8 mouse cellular contexts compared by ENCODE assay signal in genomic region chr11:83292251-83292587, GRCm38 (mm10). TPM values are rescaled to one million over a fixed set of nuclear protein-coding genes. Genes with fewer than 3 reads are reported as not detected.
DNase-seq lines count a peak whose midpoint lies in the region; ATAC-seq and TF ChIP-seq lines count a peak whose summit lies in the region.

No protein-coding gene starts in this region.

- H3K27ac ChIP-seq in liver, adult 2 months (replicated peaks; ENCODE audit: insufficient read depth, low read depth, low read length): no peak overlapping the region
- no peak overlapping the region for H3K27ac ChIP-seq in cortical plate, adult 2 months (ENCODE audit: insufficient read depth, low read length)
- H3K27ac ChIP-seq in hindbrain, embryonic 16.5 days (ENCODE audit: low read depth, low read length): peak overlapping the region; percentile 61; the same call in 1 of the 2 replicates

- H3K4me3 ChIP-seq in liver, adult 2 months (ENCODE audit: insufficient read depth, low read depth, low read length): peak overlapping the region; percentile 63
- peak overlapping the region; percentile 68 for H3K4me3 ChIP-seq in cortical plate, adult 2 months (ENCODE audit: insufficient read depth, low read length)
- peak overlapping the region; percentile 60 for H3K4me3 ChIP-seq in hindbrain, embryonic 16.5 days (ENCODE audit: low read length)
- H3K4me3 ChIP-seq in myocyte: peak overlapping the region; percentile 82

- peaks cover 2% of the 10 kb centered on the region; the same call in 1 of the 2 replicates for H3K79me2 ChIP-seq in liver, adult 2 months (ENCODE audit: control insufficient read depth, insufficient read depth, low read length)
- H3K79me2 ChIP-seq in myocyte (ENCODE audit: control insufficient read depth, insufficient read depth): peaks cover 27% of the 10 kb centered on the region

- no peak for DNase-seq in liver, adult 2 months (ENCODE audit: extremely low read depth, low read depth, low spot score)
- no peak for DNase-seq in liver
- DNase-seq in ovary, postnatal 10 days (ENCODE audit: low spot score): no peak
- DNase-seq in urinary bladder, postnatal 36 days (ENCODE audit: low spot score in 2 of 2): no peak
- no peak for DNase-seq in right cerebral cortex, adult 18-20 months

- TF ChIP-seq POLR2A in liver, adult 2 months (IDR thresholded peaks at IDR 0.05; ENCODE audit: extremely low read depth, insufficient read depth, low read length): no peak
- TF ChIP-seq POLR2A in cortical plate, adult 2 months (IDR thresholded peaks at IDR 0.05; ENCODE audit: extremely low read depth, insufficient read depth, low read length): no peak
- TF ChIP-seq POLR2A in myocyte (IDR thresholded peaks at IDR 0.05; ENCODE audit: insufficient read length, low read depth): no peak

- H3K4me2 ChIP-seq in hindbrain, embryonic 16.5 days (ENCODE audit: low read length): peak overlapping the region; percentile 95
- peak overlapping the region; percentile 87 for H3K4me2 ChIP-seq in myocyte (ENCODE audit: low read depth)

- H3K4me1 ChIP-seq in liver, adult 2 months (ENCODE audit: control insufficient read depth, insufficient read depth, low read length): no peaks in the 10 kb centered on the region; the same call in none of the 2 replicates
- peaks cover 3% of the 10 kb centered on the region; the same call in 1 of the 2 replicates for H3K4me1 ChIP-seq in cortical plate, adult 2 months (ENCODE audit: control insufficient read depth, insufficient read depth, low read length)
- H3K4me1 ChIP-seq in hindbrain, embryonic 16.5 days (ENCODE audit: control insufficient read depth, insufficient read depth, low read depth, low read length): peaks cover 33% of the 10 kb centered on the region

- H3K9ac ChIP-seq in liver, adult 2 months (ENCODE audit: low read depth, low read length): peak overlapping the region; percentile 60
- peak overlapping the region; percentile 76 for H3K9ac ChIP-seq in hindbrain, embryonic 16.5 days (ENCODE audit: low read depth, low read length)

- H3K27me3 ChIP-seq in liver, adult 2 months (ENCODE audit: control insufficient read depth, insufficient read depth, low read length): no peaks in the 10 kb centered on the region
- no peaks in the 10 kb centered on the region for H3K27me3 ChIP-seq in hindbrain, embryonic 16.5 days (replicated peaks; ENCODE audit: control insufficient read depth, insufficient read depth, low read length)
- H3K27me3 ChIP-seq in myocyte (ENCODE audit: control insufficient read depth, insufficient read depth, insufficient read length): no peaks in the 10 kb centered on the region

- no peak overlapping the region for H3ac ChIP-seq in myocyte (ENCODE audit: control insufficient read depth, insufficient read length)

- no peak for ATAC-seq in hindbrain, embryonic 16.5 days

- H3K9me3 ChIP-seq in hindbrain, embryonic 16.5 days (ENCODE audit: control insufficient read depth, low read length): no peaks in the 10 kb centered on the region

- TF ChIP-seq CTCF in liver, adult 2 months (IDR thresholded peaks at IDR 0.05; ENCODE audit: low read depth, low read length): no peak
- TF ChIP-seq CTCF in cortical plate, adult 2 months (IDR thresholded peaks at IDR 0.05; ENCODE audit: extremely low read depth, insufficient read depth, low read length): no peak

- peaks cover 12% of the 10 kb centered on the region for H3K36me3 ChIP-seq in liver, adult 2 months (ENCODE audit: control insufficient read depth, insufficient read depth, low read length)
- H3K36me3 ChIP-seq in hindbrain, embryonic 16.5 days (ENCODE audit: control insufficient read depth, insufficient read depth, low read length): 0 out of 2 replicates have a peak, but pooled peaks cover 2% of the 10 kb centered on the region
- peaks cover 22% of the 10 kb centered on the region for H3K36me3 ChIP-seq in myocyte (ENCODE audit: control insufficient read depth, insufficient read depth)

- WGBS in liver, adult 2 months: 1% methylated on average over 5 of the region's 5 CpGs
- 2% methylated on average over 5 of the region's 5 CpGs for WGBS in hindbrain, embryonic 16.5 days

TF ChIP-seq in myocyte, 11 proteins besides CTCF, POLR2A, EP300 and RAD21:
- TF ChIP-seq SRF (IDR thresholded peaks at IDR 0.05; ENCODE audit: control insufficient read depth, insufficient read length, low read depth) (no peak), USF1 (IDR thresholded peaks at IDR 0.05; ENCODE audit: low read depth) (no peak), POLR2AphosphoS2 (IDR thresholded peaks at IDR 0.05; ENCODE audit: insufficient read length, low read depth) (no peak), MAX (IDR thresholded peaks at IDR 0.05; ENCODE audit: low read depth) (no peak), TCF12 (IDR thresholded peaks at IDR 0.05; ENCODE audit: insufficient read depth, poor library complexity, severe bottlenecking) (no peak), MYOG (IDR thresholded peaks at IDR 0.05; ENCODE audit: control insufficient read depth in 1 of 3, insufficient read depth in 1 of 3, insufficient read length in 2 of 3, low read depth in 2 of 3) (no peak), REST (IDR thresholded peaks at IDR 0.05; ENCODE audit: insufficient read depth, insufficient read length) (no peak), CEBPB (IDR thresholded peaks at IDR 0.05; ENCODE audit: insufficient read depth, poor library complexity, severe bottlenecking) (no peak), E2F4 (IDR thresholded peaks at IDR 0.05; ENCODE audit: insufficient read depth) (no peak), TCF3 (IDR thresholded peaks at IDR 0.05; ENCODE audit: insufficient read length, low read depth) (no peak), MYOD1 (IDR thresholded peaks at IDR 0.05; ENCODE audit: control insufficient read depth in 1 of 3, insufficient read length in 2 of 3, low read depth in 2 of 3) (no peak)

RNA-seq across cellular contexts. Expression of gene Slfn14, which starts 5.7 kb away (rescaled TPM):
- not detected in 2 replicates for total RNA-seq in liver, adult 2 months (2014; rRNA removed)
- not detected in 2 replicates for polyA plus RNA-seq in liver, adult 2 months (2012; rRNA removed)
- not detected in 2 replicates for polyA plus RNA-seq in cortical plate, adult 2 months (2012; rRNA removed)
- 0.10 TPM in 1 of 2 replicates, not detected in the other for polyA plus RNA-seq in hindbrain, embryonic 16.5 days (2015; fragmentation: Nextera tagmentation; extraction: Ambion mirVana)
- 0.01 TPM for polyA plus RNA-seq in myocyte (2012; fragmentation: generic; extraction: Trizol)

RNA-seq across cellular contexts. Expression of gene Ap2b1, which starts 6.6 kb away (rescaled TPM):
- total RNA-seq in liver, adult 2 months (2014; rRNA removed): 25.4 and 31.3 TPM in 2 replicates
- polyA plus RNA-seq in liver, adult 2 months (2012; rRNA removed): 16.2 and 16.3 TPM in 2 replicates
- 130 and 131 TPM in 2 replicates for polyA plus RNA-seq in cortical plate, adult 2 months (2012; rRNA removed)
- polyA plus RNA-seq in hindbrain, embryonic 16.5 days (2015; fragmentation: Nextera tagmentation; extraction: Ambion mirVana): 113 and 131 TPM in 2 replicates
- polyA plus RNA-seq in myocyte (2012; fragmentation: generic; extraction: Trizol): 64.7 TPM

RNA-seq across cellular contexts. Expression of gene Pex12, which starts 10.2 kb away (rescaled TPM):
- 4.3 and 5.5 TPM in 2 replicates for total RNA-seq in liver, adult 2 months (2014; rRNA removed)
- 7.9 and 10.1 TPM in 2 replicates for polyA plus RNA-seq in liver, adult 2 months (2012; rRNA removed)
- polyA plus RNA-seq in cortical plate, adult 2 months (2012; rRNA removed): 7.0 and 7.3 TPM in 2 replicates
- 15.0 and 16.7 TPM in 2 replicates for polyA plus RNA-seq in hindbrain, embryonic 16.5 days (2015; fragmentation: Nextera tagmentation; extraction: Ambion mirVana)
- 8.7 TPM for polyA plus RNA-seq in myocyte (2012; fragmentation: generic; extraction: Trizol)
